Mouse (Mus musculus): ENCODE results near the gene Carhsp1. TPM values are rescaled to one million over a fixed set of nuclear protein-coding genes. Genes with fewer than 3 reads are reported as not detected.

Gene Carhsp1
- polyA plus RNA-seq, 1 experiment from 2014 or later, result 84.0 TPM

- Histone ChIP-seq H3K27ac (replicated peaks) (no peak overlapping the region), H3K36me3 (peaks cover 37% of the 10 kb centered on the region), H3K4me2 (replicated peaks) (no peak overlapping the region), H3K4me1 (peaks cover 24% of the 10 kb centered on the region), H3K27me3 (no peaks in the 10 kb centered on the region), H3K9me3 (replicated peaks) (no peaks in the 10 kb centered on the region), H3K4me3 (replicated peaks) (no peak overlapping the region), H3K9ac (no peak overlapping the region)
- 87% methylated on average over 24 of the region's 24 CpGs for WGBS
- no peak for ATAC-seq (ENCODE audit: insufficient number of reproducible peaks, low FRiP score, low TSS enrichment, low read depth)
These were observed 8.1 kb downstream of the Carhsp1 start for GRCm38 (mm10) chr16:8663606-8664539.

- no peaks in the 10 kb centered on the region for H3K9me3 ChIP-seq (replicated peaks)
- WGBS, result 69% methylated on average over 2 of the region's 2 CpGs
- H3K4me3 ChIP-seq (replicated peaks), result no peak overlapping the region
- no peaks in the 10 kb centered on the region for H3K27me3 ChIP-seq
- peaks cover 43% of the 10 kb centered on the region for H3K36me3 ChIP-seq
- no peak overlapping the region for H3K4me2 ChIP-seq (replicated peaks)
- H3K4me1 ChIP-seq, result peaks cover 15% of the 10 kb centered on the region
- no peak overlapping the region for H3K27ac ChIP-seq (replicated peaks)
- ATAC-seq (ENCODE audit: insufficient number of reproducible peaks, low FRiP score, low TSS enrichment, low read depth), result no peak
- no peak overlapping the region for H3K9ac ChIP-seq
These were observed 8.9 kb downstream of the Carhsp1 start for GRCm38 (mm10) chr16:8663022-8663421.

GRCm38 (mm10) chr16:8658764-8659163 lies 13.2 kb downstream of the Carhsp1 start:
- Histone ChIP-seq H3K27me3 (no peaks in the 10 kb centered on the region), H3K9ac (no peak overlapping the region), H3K4me2 (replicated peaks) (no peak overlapping the region), H3K27ac (replicated peaks) (no peak overlapping the region), H3K9me3 (replicated peaks) (no peaks in the 10 kb centered on the region), H3K36me3 (peaks cover 80% of the 10 kb centered on the region), H3K4me3 (replicated peaks) (no peak overlapping the region), H3K4me1 (no peaks in the 10 kb centered on the region)
- no peak for ATAC-seq (ENCODE audit: insufficient number of reproducible peaks, low FRiP score, low TSS enrichment, low read depth)
- WGBS, result 95% methylated on average over 4 of the region's 4 CpGs

GRCm38 (mm10) chr16:8658349-8658748 lies 13.6 kb downstream of the Carhsp1 start:
- H3K4me2 ChIP-seq (replicated peaks), result no peak overlapping the region
- no peak overlapping the region for H3K27ac ChIP-seq (replicated peaks)
- peaks cover 79% of the 10 kb centered on the region for H3K36me3 ChIP-seq
- no peaks in the 10 kb centered on the region for H3K4me1 ChIP-seq
- 76% methylated on average over 4 of the region's 4 CpGs for WGBS
- H3K9ac ChIP-seq, result no peak overlapping the region
- no peaks in the 10 kb centered on the region for H3K9me3 ChIP-seq (replicated peaks)
- no peak overlapping the region for H3K4me3 ChIP-seq (replicated peaks)
- ATAC-seq (ENCODE audit: insufficient number of reproducible peaks, low FRiP score, low TSS enrichment, low read depth), result no peak
- H3K27me3 ChIP-seq, result no peaks in the 10 kb centered on the region

GRCm38 (mm10) chr16:8656256-8656655 lies 15.7 kb downstream of the Carhsp1 start:
- Histone ChIP-seq H3K27ac (replicated peaks) (no peak overlapping the region), H3K36me3 (peaks cover 86% of the 10 kb centered on the region)
- WGBS, result 85% methylated on average over 2 of the region's 2 CpGs

GRCm38 (mm10) chr16:8655599-8655998 lies 16.4 kb downstream of the Carhsp1 start:
- no peaks in the 10 kb centered on the region for H3K27me3 ChIP-seq
- H3K9ac ChIP-seq, result no peak overlapping the region
- H3K9me3 ChIP-seq (replicated peaks), result no peaks in the 10 kb centered on the region
- WGBS, result 74% methylated on average over 9 of the region's 9 CpGs
- H3K27ac ChIP-seq (replicated peaks), result no peak overlapping the region
- H3K4me3 ChIP-seq (replicated peaks), result no peak overlapping the region
- no peak overlapping the region for H3K4me2 ChIP-seq (replicated peaks)
- peaks cover 89% of the 10 kb centered on the region for H3K36me3 ChIP-seq
- no peaks in the 10 kb centered on the region for H3K4me1 ChIP-seq
- ATAC-seq (ENCODE audit: insufficient number of reproducible peaks, low FRiP score, low TSS enrichment, low read depth), result no peak

More at GRCm38 (mm10) chr16:8656256-8656655, 15.7 kb downstream of the Carhsp1 start:
- H3K9ac ChIP-seq, result no peak overlapping the region
- no peak for ATAC-seq (ENCODE audit: insufficient number of reproducible peaks, low FRiP score, low TSS enrichment, low read depth)
- H3K27me3 ChIP-seq, result no peaks in the 10 kb centered on the region
- no peaks in the 10 kb centered on the region for H3K9me3 ChIP-seq (replicated peaks)
- H3K4me1 ChIP-seq, result no peaks in the 10 kb centered on the region
- H3K4me3 ChIP-seq (replicated peaks), result no peak overlapping the region
- no peak overlapping the region for H3K4me2 ChIP-seq (replicated peaks)

- WGBS, result 87% methylated on average over 6 of the region's 6 CpGs
- ATAC-seq (ENCODE audit: insufficient number of reproducible peaks, low FRiP score, low TSS enrichment, low read depth), result no peak
- no peaks in the 10 kb centered on the region for H3K4me1 ChIP-seq
- H3K4me3 ChIP-seq (replicated peaks), result no peak overlapping the region
- H3K4me2 ChIP-seq (replicated peaks), result no peak overlapping the region
- no peaks in the 10 kb centered on the region for H3K27me3 ChIP-seq
- no peaks in the 10 kb centered on the region for H3K9me3 ChIP-seq (replicated peaks)
- peaks cover 88% of the 10 kb centered on the region for H3K36me3 ChIP-seq
- no peak overlapping the region for H3K27ac ChIP-seq (replicated peaks)
- no peak overlapping the region for H3K9ac ChIP-seq
These were observed 16.8 kb downstream of the Carhsp1 start for GRCm38 (mm10) chr16:8655108-8655507.

GRCm38 (mm10) chr16:8650007-8650406 lies 21.9 kb downstream of the Carhsp1 start:
- WGBS, result 88% methylated on average over 3 of the region's 3 CpGs
- Histone ChIP-seq H3K4me1 (no peaks in the 10 kb centered on the region), H3K4me3 (replicated peaks) (no peak overlapping the region), H3K9ac (no peak overlapping the region), H3K36me3 (peaks cover 91% of the 10 kb centered on the region), H3K27ac (replicated peaks) (no peak overlapping the region), H3K4me2 (replicated peaks) (no peak overlapping the region), H3K9me3 (replicated peaks) (no peaks in the 10 kb centered on the region), H3K27me3 (no peaks in the 10 kb centered on the region)
- no peak for ATAC-seq (ENCODE audit: insufficient number of reproducible peaks, low FRiP score, low TSS enrichment, low read depth)

GRCm38 (mm10) chr16:8645546-8645945 lies 26.4 kb downstream of the Carhsp1 start:
- Histone ChIP-seq H3K4me1 (no peaks in the 10 kb centered on the region), H3K4me2 (replicated peaks) (no peak overlapping the region), H3K9me3 (replicated peaks) (no peaks in the 10 kb centered on the region), H3K36me3 (peaks cover 71% of the 10 kb centered on the region), H3K4me3 (replicated peaks) (no peak overlapping the region), H3K27ac (replicated peaks) (no peak overlapping the region), H3K9ac (no peak overlapping the region), H3K27me3 (no peaks in the 10 kb centered on the region)
- WGBS, result 82% methylated on average over 6 of the region's 6 CpGs
- no peak for ATAC-seq (ENCODE audit: insufficient number of reproducible peaks, low FRiP score, low TSS enrichment, low read depth)

GRCm38 (mm10) chr16:8643855-8644254 lies 28.1 kb downstream of the Carhsp1 start:
- H3K4me3 ChIP-seq (replicated peaks), result no peak overlapping the region
- WGBS, result 69% methylated on average over 2 of the region's 2 CpGs
- ATAC-seq (ENCODE audit: insufficient number of reproducible peaks, low FRiP score, low TSS enrichment, low read depth), result no peak
- H3K9me3 ChIP-seq (replicated peaks), result no peaks in the 10 kb centered on the region
- no peak overlapping the region for H3K4me2 ChIP-seq (replicated peaks)
- H3K27me3 ChIP-seq, result no peaks in the 10 kb centered on the region
- peaks cover 57% of the 10 kb centered on the region for H3K36me3 ChIP-seq
- H3K4me1 ChIP-seq, result no peaks in the 10 kb centered on the region
- H3K27ac ChIP-seq (replicated peaks), result no peak overlapping the region
- no peak overlapping the region for H3K9ac ChIP-seq

GRCm38 (mm10) chr16:8639466-8640191 lies 32.3 kb downstream of the Carhsp1 start:
- Histone ChIP-seq H3K4me1 (peaks cover 22% of the 10 kb centered on the region), H3K36me3 (peaks cover 26% of the 10 kb centered on the region), H3K4me2 (replicated peaks) (no peak overlapping the region), H3K4me3 (replicated peaks) (no peak overlapping the region), H3K9me3 (replicated peaks) (no peaks in the 10 kb centered on the region), H3K9ac (no peak overlapping the region), H3K27ac (replicated peaks) (no peak overlapping the region), H3K27me3 (no peaks in the 10 kb centered on the region)
- ATAC-seq (ENCODE audit: insufficient number of reproducible peaks, low FRiP score, low TSS enrichment, low read depth), result no peak
- 84% methylated on average over 11 of the region's 11 CpGs for WGBS

Data from embryonic facial prominence, embryonic 15.5 days (tissue).